Mouse (Mus musculus) E14TG2a.4 (cell line): ENCODE data around the gene Actn4.
A peak's percentile ranks its signal among the peaks of the same experiment; 100 is the strongest.
"Not testable (repeated sequence)": the region's sequence is repeated elsewhere in the genome, so short reads cannot be mapped to it uniquely, and the experiment has no call there.

Experiments used
- H3K27me3 ChIP-seq: 2 replicates; pipeline ENCODE4 v1.6.1; 2014; ENCODE audit warnings: low read length, control low read depth; ENCODE audit not compliant: insufficient read depth
- H3K36me3 ChIP-seq: 2 replicates; pipeline ENCODE4 v1.6.1; 2014; ENCODE audit warnings: low read length, control low read depth; ENCODE audit not compliant: insufficient read depth
- H3K4me1 ChIP-seq: replicated peaks from 2 replicates; pipeline ENCODE4 v1.6.1; 2014; ENCODE audit warnings: low read depth, low read length, control low read depth
- H3K4me3 ChIP-seq: replicated peaks from 2 replicates; pipeline ENCODE4 v1.5.1; 2014; ENCODE audit warnings: mild to moderate bottlenecking, low read length
- H3K9me3 ChIP-seq: 2 replicates; pipeline ENCODE4 v1.6.1; 2014; ENCODE audit warnings: low read length, control low read depth
- CTCF ChIP-seq: conservative IDR thresholded peaks from 2 replicates; pipeline ENCODE4 v1.5.1; 2014; ENCODE audit warnings: low read length
- NANOG ChIP-seq: IDR thresholded peaks from 2 replicates; pipeline ENCODE4 v1.6.1; 2014; ENCODE audit warnings: borderline replicate concordance, low read length, mixed read lengths
- POU5F1 ChIP-seq: IDR thresholded peaks from 2 replicates; pipeline ENCODE4 v1.6.1; 2014; ENCODE audit warnings: low read length, borderline replicate concordance

Actn4 gene

GRCm38 (mm10) chr7:28870901-28871664 is 91.1 kb downstream of the Actn4 start:
- Histone ChIP-seq H3K27me3 (peaks cover 3% of the 10 kb centered on the region; the same call in 1 of the 2 replicates), H3K4me3 (no peak overlapping the region), H3K36me3 (no peaks in the 10 kb centered on the region), H3K9me3 (no peaks in the 10 kb centered on the region), H3K4me1 (peaks cover 15% of the 10 kb centered on the region)
- TF ChIP-seq NANOG (no peak), CTCF (no peak), POU5F1 (no peak)

GRCm38 (mm10) chr7:28867508-28868340 is 94.4 kb downstream of the Actn4 start:
- H3K27me3 ChIP-seq, result peaks cover 17% of the 10 kb centered on the region
- not testable (repeated sequence) for H3K36me3 ChIP-seq, H3K9me3 ChIP-seq
- peak; percentile 52; the same call in 1 of the 2 replicates for TF ChIP-seq CTCF
- H3K4me1 ChIP-seq, result peaks cover 49% of the 10 kb centered on the region
- H3K4me3 ChIP-seq, result peak overlapping the region; percentile 43

- H3K4me1 ChIP-seq, result peaks cover 49% of the 10 kb centered on the region
- no peak for TF ChIP-seq NANOG
- TF ChIP-seq CTCF, result no peak
- TF ChIP-seq POU5F1, result no peak
Observed at GRCm38 (mm10) chr7:28866769-28867507, 95.2 kb downstream of the Actn4 start.

GRCm38 (mm10) chr7:28865481-28866300 is 96.4 kb downstream of the Actn4 start:
- peaks cover 19% of the 10 kb centered on the region for H3K27me3 ChIP-seq
- TF ChIP-seq POU5F1 (no peak), CTCF (no peak), NANOG (no peak)

More at GRCm38 (mm10) chr7:28866769-28867507, 95.2 kb downstream of the Actn4 start:
- peaks cover 18% of the 10 kb centered on the region for H3K27me3 ChIP-seq
- no peaks in the 10 kb centered on the region for H3K9me3 ChIP-seq
- H3K36me3 ChIP-seq, result no peaks in the 10 kb centered on the region
- H3K4me3 ChIP-seq, result peak overlapping the region; percentile 43

GRCm38 (mm10) chr7:28864288-28864750 is 97.8 kb downstream of the Actn4 start:
- Histone ChIP-seq H3K9me3 (no peaks in the 10 kb centered on the region), H3K36me3 (no peaks in the 10 kb centered on the region), H3K4me3 (no peak overlapping the region), H3K27me3 (peaks cover 19% of the 10 kb centered on the region), H3K4me1 (peaks cover 49% of the 10 kb centered on the region)
- no peak for TF ChIP-seq POU5F1
- no peak for TF ChIP-seq NANOG
- TF ChIP-seq CTCF, result no peak

More at GRCm38 (mm10) chr7:28865481-28866300, 96.4 kb downstream of the Actn4 start:
- no peaks in the 10 kb centered on the region for H3K36me3 ChIP-seq
- peak overlapping the region; percentile 69 for H3K4me3 ChIP-seq
- H3K4me1 ChIP-seq, result peaks cover 49% of the 10 kb centered on the region
- no peaks in the 10 kb centered on the region for H3K9me3 ChIP-seq

- no peak within 1 kb of the TSS for H3K4me3 ChIP-seq
- no peak for TF ChIP-seq NANOG
- no peak for TF ChIP-seq CTCF
- TF ChIP-seq POU5F1, result no peak
- H3K36me3 ChIP-seq, result no peaks in the 10 kb centered on the region
- peaks cover 19% of the 10 kb centered on the region for H3K27me3 ChIP-seq
- peaks cover 49% of the 10 kb centered on the region for H3K4me1 ChIP-seq
- H3K9me3 ChIP-seq, result no peaks in the 10 kb centered on the region
Observed at GRCm38 (mm10) chr7:28863540-28863939, 98.6 kb downstream of the Actn4 start, which contains the start of gene Lgals7. Gene Lgals7, plus strand, starts transcription at chr7:28863853.

- H3K4me1 ChIP-seq, result peaks cover 49% of the 10 kb centered on the region
- H3K4me3 ChIP-seq, result no peak overlapping the region
- H3K9me3 ChIP-seq, result no peaks in the 10 kb centered on the region
- H3K36me3 ChIP-seq, result no peaks in the 10 kb centered on the region
- TF ChIP-seq NANOG, result no peak
- TF ChIP-seq POU5F1, result no peak
- no peak for TF ChIP-seq CTCF
- peaks cover 19% of the 10 kb centered on the region for H3K27me3 ChIP-seq
Observed at GRCm38 (mm10) chr7:28862817-28863499, 99.2 kb downstream of the Actn4 start.

- Histone ChIP-seq H3K4me1 (peaks cover 32% of the 10 kb centered on the region), H3K27me3 (peaks cover 19% of the 10 kb centered on the region), H3K4me3 (no peak overlapping the region), H3K36me3 (no peaks in the 10 kb centered on the region), H3K9me3 (no peaks in the 10 kb centered on the region)
- TF ChIP-seq POU5F1 (no peak), CTCF (peak; percentile 71)
Observed at GRCm38 (mm10) chr7:28860898-28861297, 101.2 kb downstream of the Actn4 start.
